Mouse (Mus musculus) left cerebral cortex, postnatal 4 days (tissue): Measurements from ENCODE around the gene Tubd1. TPM values are rescaled to one million over a fixed set of nuclear protein-coding genes. Genes with fewer than 3 reads are reported as not detected.

Experiments used
- microRNA-seq: library from miRNA; unstranded; fragments of <30 nt; microRNA quantifications from one replicate; pipeline ENCODE4 v1.2.0, GENCODE M21; 2022
- total RNA-seq, 2 experiments: library from RNA; stranded (reverse); gene quantifications; 2 replicates each; pipeline ENCODE4 v1.2.3; 2021

The Tubd1 gene
- total RNA-seq, 2 experiments from 2014 or later, result 5.0 to 5.8 TPM

Small RNA genes within 50 kb of the gene (microRNA-seq; reads per million reads assigned to microRNA genes)
- gene Mir21a, result 3,297 reads per million, percentile 87 among the genes with 10 or more reads in this experiment

Other genes with a start within 250 kb of the Tubd1 start
- gene Med13, start 187.4 kb upstream of the Tubd1 start, total RNA-seq, result 10 to 100 TPM; 74.7 to 87.4 TPM
- gene Rnft1, start 60.3 kb upstream of the Tubd1 start, total RNA-seq, result 10 to 100 TPM; 17.2 to 21.6 TPM
- gene Rps6kb1, start 186 bp upstream of the Tubd1 start, total RNA-seq, result 10 to 100 TPM; 45.5 to 48.7 TPM
- 100 to 1,000 TPM; 103 to 113 TPM for gene Vmp1, start 138.8 kb downstream of the Tubd1 start, total RNA-seq
- 10 to 100 TPM; 15.1 to 18.5 TPM for gene Ptrh2, start 139.0 kb downstream of the Tubd1 start, total RNA-seq
- 100 to 1,000 TPM; 373 to 393 TPM for gene Cltc, start 212.6 kb downstream of the Tubd1 start, total RNA-seq